Mouse (Mus musculus) neural tube, embryonic 14.5 days (tissue): ENCODE data around the gene Bank1. TPM values are rescaled to one million over a fixed set of nuclear protein-coding genes. Genes with fewer than 3 reads are reported as not detected.

Experiments used
- ATAC-seq: fragments of 200-750 bp; cut with Nextera tagmentation; 2 replicates; pipeline ENCODE4 v1.8.0; 2017; ENCODE audit warnings: low read depth, mild to moderate bottlenecking, moderate TSS enrichment, moderate library complexity
- H3K27ac ChIP-seq: fragments of 300-500 bp; sonication (generic); 2 replicates; pipeline ENCODE4 v1.5.1; 2014; ENCODE audit warnings: low read depth, mild to moderate bottlenecking, control low read depth, low read length, moderate library complexity, mixed read lengths
- H3K27me3 ChIP-seq: fragments of 300-500 bp; sonication (generic); 2 replicates; pipeline ENCODE4 v1.6.1; 2014; ENCODE audit warnings: low read length; ENCODE audit not compliant: control insufficient read depth, insufficient read depth
- H3K36me3 ChIP-seq: fragments of 300-500 bp; sonication (generic); 2 replicates; pipeline ENCODE4 v1.6.1; 2014; ENCODE audit warnings: low read length, mixed read lengths; ENCODE audit not compliant: control insufficient read depth, insufficient read depth
- H3K4me1 ChIP-seq: fragments of 300-500 bp; sonication (generic); 2 replicates; pipeline ENCODE4 v1.6.1; 2014; ENCODE audit warnings: low read length; ENCODE audit not compliant: control insufficient read depth, insufficient read depth
- H3K4me2 ChIP-seq: fragments of 300-500 bp; sonication (generic); 2 replicates; pipeline ENCODE4 v1.6.1; 2014; ENCODE audit warnings: mild to moderate bottlenecking, low read depth, low read length, control low read depth
- H3K4me3 ChIP-seq: fragments of 300-500 bp; sonication (generic); 2 replicates; pipeline ENCODE4 v1.5.1; 2014; ENCODE audit warnings: low read depth, low read length, control low read depth, mixed read lengths
- H3K9ac ChIP-seq: fragments of 300-500 bp; sonication (generic); replicated peaks from 2 replicates; pipeline ENCODE4 v1.6.1; 2014; ENCODE audit warnings: low read depth, mild to moderate bottlenecking, control low read depth, low read length, mixed read lengths
- H3K9me3 ChIP-seq: fragments of 300-500 bp; sonication (generic); 2 replicates; pipeline ENCODE4 v1.6.1; 2016; ENCODE audit warnings: low read length; ENCODE audit not compliant: control insufficient read depth
- WGBS: fragments of 180-500 bp; shearing (Covaris S2); extraction: QIAGEN DNeasy Blood & Tissue Kit; methylation state at CpG from one replicate; pipeline ENCODE4 v1.1.7; 2014; 5-methylcytosine and 5-hydroxymethylcytosine counted together
- polyA plus RNA-seq: library from polyadenylated mRNA; unstranded; fragments of >200 nt; fragmentation: Nextera tagmentation; extraction: Ambion mirVana; gene quantifications from 2 replicates; pipeline ENCODE4 v1.2.1, GENCODE M21; 2014

Bank1 gene
- polyA plus RNA-seq, 1 experiment from 2014 or later = 0.16 TPM

GRCm38 (mm10) chr3:136244931-136245330, 80.9 kb downstream of the Bank1 start:
- H3K4me2 ChIP-seq = no peak overlapping the region
- H3K4me1 ChIP-seq = no peaks in the 10 kb centered on the region
- no peaks in the 10 kb centered on the region for H3K9me3 ChIP-seq
- H3K4me3 ChIP-seq = no peak overlapping the region
- no peak for ATAC-seq
- H3K27me3 ChIP-seq = no peaks in the 10 kb centered on the region
- H3K27ac ChIP-seq = no peak overlapping the region
- no peaks in the 10 kb centered on the region for H3K36me3 ChIP-seq
- no peak overlapping the region for H3K9ac ChIP-seq
- 45% methylated on average over 2 of the region's 2 CpGs for WGBS

GRCm38 (mm10) chr3:136238790-136239189, 87.1 kb downstream of the Bank1 start:
- no peak overlapping the region for H3K27ac ChIP-seq
- no peak overlapping the region for H3K4me3 ChIP-seq
- WGBS = 86% methylated on average over 3 of the region's 3 CpGs
- H3K9ac ChIP-seq = no peak overlapping the region
- no peaks in the 10 kb centered on the region for H3K4me1 ChIP-seq
- no peaks in the 10 kb centered on the region for H3K9me3 ChIP-seq
- no peaks in the 10 kb centered on the region for H3K27me3 ChIP-seq
- H3K4me2 ChIP-seq = no peak overlapping the region
- H3K36me3 ChIP-seq = no peaks in the 10 kb centered on the region
- no peak for ATAC-seq

- Histone ChIP-seq H3K36me3 (no peaks in the 10 kb centered on the region), H3K9ac (no peak overlapping the region), H3K4me2 (no peak overlapping the region), H3K27ac (no peak overlapping the region), H3K9me3 (no peaks in the 10 kb centered on the region), H3K4me1 (no peaks in the 10 kb centered on the region), H3K4me3 (no peak overlapping the region), H3K27me3 (no peaks in the 10 kb centered on the region)
- 78% methylated on average over 2 of the region's 2 CpGs for WGBS
- no peak for ATAC-seq
Observed at GRCm38 (mm10) chr3:136233507-136233906, 92.4 kb downstream of the Bank1 start.

GRCm38 (mm10) chr3:136230602-136231151, 95.2 kb downstream of the Bank1 start:
- WGBS = 91% methylated on average over 3 of the region's 3 CpGs
- Histone ChIP-seq H3K9ac (no peak overlapping the region), H3K27ac (no peak overlapping the region), H3K9me3 (no peaks in the 10 kb centered on the region), H3K36me3 (no peaks in the 10 kb centered on the region), H3K27me3 (no peaks in the 10 kb centered on the region), H3K4me1 (no peaks in the 10 kb centered on the region), H3K4me2 (no peak overlapping the region), H3K4me3 (no peak overlapping the region)
- ATAC-seq = no peak

GRCm38 (mm10) chr3:136189661-136190228, 136.1 kb downstream of the Bank1 start:
- Histone ChIP-seq H3K27ac (no peak overlapping the region), H3K36me3 (no peaks in the 10 kb centered on the region), H3K4me2 (no peak overlapping the region), H3K4me3 (no peak overlapping the region), H3K27me3 (no peaks in the 10 kb centered on the region), H3K4me1 (no peaks in the 10 kb centered on the region), H3K9me3 (no peaks in the 10 kb centered on the region), H3K9ac (no peak overlapping the region)
- no peak; the same call in 1 of the 2 replicates for ATAC-seq
- 78% methylated on average over 1 of the region's 1 CpGs for WGBS

- H3K36me3 ChIP-seq = no peaks in the 10 kb centered on the region
- WGBS = 74% methylated on average over 3 of the region's 3 CpGs
- H3K4me1 ChIP-seq = no peaks in the 10 kb centered on the region
- H3K27ac ChIP-seq = no peak overlapping the region
- H3K9me3 ChIP-seq = no peaks in the 10 kb centered on the region
- no peak overlapping the region for H3K4me3 ChIP-seq
- no peak for ATAC-seq
- H3K4me2 ChIP-seq = no peak overlapping the region
- H3K27me3 ChIP-seq = no peaks in the 10 kb centered on the region
- H3K9ac ChIP-seq = no peak overlapping the region
Observed at GRCm38 (mm10) chr3:136186548-136187113, 139.2 kb downstream of the Bank1 start.

- Histone ChIP-seq H3K36me3 (no peaks in the 10 kb centered on the region), H3K27ac (no peak overlapping the region), H3K4me1 (no peaks in the 10 kb centered on the region), H3K4me2 (no peak overlapping the region), H3K27me3 (no peaks in the 10 kb centered on the region), H3K9me3 (no peaks in the 10 kb centered on the region), H3K9ac (no peak overlapping the region), H3K4me3 (no peak overlapping the region)
- ATAC-seq = no peak
Observed at GRCm38 (mm10) chr3:136171631-136172030, 154.2 kb downstream of the Bank1 start.

- H3K27me3 ChIP-seq = no peaks in the 10 kb centered on the region
- no peak overlapping the region for H3K27ac ChIP-seq
- no peak for ATAC-seq
- H3K36me3 ChIP-seq = no peaks in the 10 kb centered on the region
- no peaks in the 10 kb centered on the region for H3K9me3 ChIP-seq
- H3K4me2 ChIP-seq = no peak overlapping the region
- H3K9ac ChIP-seq = no peak overlapping the region
- 40% methylated on average over 4 of the region's 4 CpGs for WGBS
- H3K4me3 ChIP-seq = no peak overlapping the region
- H3K4me1 ChIP-seq = no peaks in the 10 kb centered on the region
Observed at GRCm38 (mm10) chr3:136168071-136168470, 157.8 kb downstream of the Bank1 start.

GRCm38 (mm10) chr3:136166671-136167070, 159.2 kb downstream of the Bank1 start:
- no peak overlapping the region for H3K4me3 ChIP-seq
- no peaks in the 10 kb centered on the region for H3K9me3 ChIP-seq
- no peaks in the 10 kb centered on the region for H3K36me3 ChIP-seq
- no peak overlapping the region for H3K9ac ChIP-seq
- H3K4me1 ChIP-seq = no peaks in the 10 kb centered on the region
- no peaks in the 10 kb centered on the region for H3K27me3 ChIP-seq
- H3K4me2 ChIP-seq = no peak overlapping the region
- 96% methylated on average over 4 of the region's 4 CpGs for WGBS
- H3K27ac ChIP-seq = no peak overlapping the region
- no peak for ATAC-seq
